ENCODE assay signal across 16 mouse cellular contexts in genomic region chr3:141112387-141113163, GRCm38 (mm10).
DNase-seq lines count a peak whose midpoint lies in the region; ATAC-seq and TF ChIP-seq lines count a peak whose summit lies in the region.
"Had no signal": no experiment of that assay in that cellular context is flagged by ENCODE, and none has a peak within 500 bp of the region (broad histone marks: within the 10 kb centered on the region; RNA-seq: fewer than 3 reads in every experiment).

No protein-coding gene starts in this region.

- no peaks in the 10 kb centered on the region for H3K27me3 ChIP-seq in midbrain, embryonic 12.5 days
- H3K27me3 ChIP-seq in midbrain, postnatal 0 days (ENCODE audit: insufficient read depth, low read length), result no peaks in the 10 kb centered on the region
- H3K27me3 ChIP-seq in hindbrain, embryonic 13.5 days, result no peaks in the 10 kb centered on the region
- H3K27me3 ChIP-seq: embryonic facial prominence, embryonic 12.5 days; heart, embryonic 12.5 days; liver, embryonic 13.5 days had no signal

- no peak overlapping the region for H3K4me3 ChIP-seq in midbrain, embryonic 12.5 days
- no peak overlapping the region for H3K4me3 ChIP-seq in midbrain, postnatal 0 days (ENCODE audit: low read depth, low read length)
- no peak overlapping the region for H3K4me3 ChIP-seq in hindbrain, embryonic 13.5 days
- H3K4me3 ChIP-seq: embryonic facial prominence, embryonic 12.5 days; heart, embryonic 12.5 days; layer of hippocampus, adult 2 months; liver, embryonic 13.5 days had no signal

- H3K36me3 ChIP-seq in midbrain, embryonic 12.5 days, result no peaks in the 10 kb centered on the region
- no peaks in the 10 kb centered on the region for H3K36me3 ChIP-seq in midbrain, postnatal 0 days (ENCODE audit: insufficient read depth, low read length)
- H3K36me3 ChIP-seq in hindbrain, embryonic 13.5 days, result no peaks in the 10 kb centered on the region
- H3K36me3 ChIP-seq: embryonic facial prominence, embryonic 12.5 days; heart, embryonic 12.5 days; liver, embryonic 13.5 days had no signal

- ATAC-seq in midbrain, embryonic 12.5 days (ENCODE audit: low FRiP score, low read depth), result peak; percentile 63; the same call in 1 of the 2 replicates
- no peak for ATAC-seq in midbrain, postnatal 0 days (ENCODE audit: low FRiP score)
- peak; percentile 59; the same call in 1 of the 2 replicates for ATAC-seq in hindbrain, embryonic 13.5 days (ENCODE audit: low FRiP score)
- ATAC-seq: forebrain, embryonic 14.5 days had no signal

- TF ChIP-seq CTCF in midbrain, postnatal 0 days (IDR thresholded peaks at IDR 0.05), result no peak

- no peak overlapping the region for H3K27ac ChIP-seq in midbrain, embryonic 12.5 days (replicated peaks)
- no peak overlapping the region for H3K27ac ChIP-seq in midbrain, postnatal 0 days (ENCODE audit: low read depth, low read length)
- H3K27ac ChIP-seq in hindbrain, embryonic 13.5 days, result no peak overlapping the region
- H3K27ac ChIP-seq: embryonic facial prominence, embryonic 12.5 days; layer of hippocampus, adult 2 months; liver, embryonic 13.5 days had no signal

- no peaks in the 10 kb centered on the region for H3K9me3 ChIP-seq in midbrain, embryonic 12.5 days
- H3K9me3 ChIP-seq in midbrain, postnatal 0 days (ENCODE audit: low read length), result no peaks in the 10 kb centered on the region
- H3K9me3 ChIP-seq in hindbrain, embryonic 13.5 days, result no peaks in the 10 kb centered on the region
- H3K9me3 ChIP-seq: embryonic facial prominence, embryonic 12.5 days; heart, embryonic 12.5 days; liver, embryonic 13.5 days had no signal

- no peak overlapping the region for H3K4me2 ChIP-seq in midbrain, embryonic 12.5 days (replicated peaks)
- H3K4me2 ChIP-seq in midbrain, postnatal 0 days (ENCODE audit: low read depth, low read length, poor library complexity, severe bottlenecking), result no peak overlapping the region
- H3K4me2 ChIP-seq in hindbrain, embryonic 13.5 days, result no peak overlapping the region
- H3K4me2 ChIP-seq: embryonic facial prominence, embryonic 12.5 days; heart, embryonic 12.5 days; liver, embryonic 13.5 days had no signal

- 39% methylated on average over 3 of the region's 3 CpGs for WGBS in midbrain, embryonic 12.5 days
- 36% methylated on average over 3 of the region's 3 CpGs for WGBS in midbrain, postnatal 0 days
- 20% methylated on average over 3 of the region's 3 CpGs for WGBS in hindbrain, embryonic 13.5 days

- H3K4me1 ChIP-seq in midbrain, embryonic 12.5 days, result no peaks in the 10 kb centered on the region
- no peaks in the 10 kb centered on the region for H3K4me1 ChIP-seq in midbrain, postnatal 0 days (ENCODE audit: insufficient read depth, low read length)
- peaks cover 4% of the 10 kb centered on the region; the same call in 1 of the 2 replicates for H3K4me1 ChIP-seq in hindbrain, embryonic 13.5 days (replicated peaks)
- H3K4me1 ChIP-seq: embryonic facial prominence, embryonic 12.5 days; heart, embryonic 12.5 days; liver, embryonic 13.5 days had no signal

- no peak for DNase-seq in midbrain, postnatal 0 days (ENCODE audit: low spot score)
- peak; percentile 84 for DNase-seq in embryo, embryonic 10.5 days (ENCODE audit: low spot score)
- DNase-seq in retina, embryonic 14.5 days (ENCODE audit: low spot score), result peak; percentile 65
- DNase-seq in frontal cortex, postnatal 25 days (ENCODE audit: low spot score in 2 of 2), result no peak
- DNase-seq in urinary bladder, postnatal 4 days (ENCODE audit: low spot score in 2 of 2), result no peak
- DNase-seq: cerebellum, adult 18-20 months; gastrocnemius, postnatal 14 days; kidney, adult 18-20 months; liver, embryonic 13.5 days; lung, postnatal 10 days had no signal

- H3K9ac ChIP-seq in midbrain, embryonic 12.5 days (replicated peaks), result no peak overlapping the region
- H3K9ac ChIP-seq in midbrain, postnatal 0 days (replicated peaks; ENCODE audit: low read length, poor library complexity, severe bottlenecking), result no peak overlapping the region
- no peak overlapping the region for H3K9ac ChIP-seq in hindbrain, embryonic 13.5 days
- H3K9ac ChIP-seq: embryonic facial prominence, embryonic 12.5 days; heart, embryonic 12.5 days; liver, embryonic 13.5 days had no signal

Comparison
In these comparisons a context has a peak if more than half of its experiments do, and no peak if none do; other contexts are left out.
1. DNase-seq: peak in embryo, embryonic 10.5 days (single experiment) and retina, embryonic 14.5 days (single experiment); none in midbrain, postnatal 0 days (single experiment), frontal cortex, postnatal 25 days (0 of 2) and urinary bladder, postnatal 4 days (0 of 2).